Mouse (Mus musculus): ENCODE measurements at regions not wholly inside any gene's neighbourhood (a gene's known extent, or its start where the extent isn't known, plus 50 kb on each side); places are given as distances from the start of the nearest gene placed in this dataset.

GRCm38 (mm10) chr6:135488795-135489194 lies 126.5 kb downstream of the Emp1 start:
- no peak for TF ChIP-seq POLR2A (IDR thresholded peaks at IDR 0.05; ENCODE audit: borderline replicate concordance, extremely low read depth, low read depth, low read length)
- TF ChIP-seq CTCF (IDR thresholded peaks at IDR 0.05; ENCODE audit: insufficient read depth, low read length): no peak
